Mouse (Mus musculus) testis, adult 2 months (tissue): Measurements from ENCODE around the gene Zfp383. TPM values are rescaled to one million over a fixed set of nuclear protein-coding genes. Genes with fewer than 3 reads are reported as not detected.

Source experiments
- H3K27ac ChIP-seq: fragments of 200-500 bp; 2 replicates; pipeline ENCODE4 v1.5.1; 2012; ENCODE audit warnings: low read depth, low read length; ENCODE audit not compliant: control insufficient read depth, insufficient read depth
- H3K27me3 ChIP-seq: fragments of 200-500 bp; 2 replicates; pipeline ENCODE4 v1.6.1; 2012; ENCODE audit warnings: mild to moderate bottlenecking, low read length, moderate library complexity; ENCODE audit not compliant: control insufficient read depth, insufficient read depth
- H3K36me3 ChIP-seq: fragments of 200-500 bp; 2 replicates; pipeline ENCODE4 v1.6.1; 2012; ENCODE audit warnings: mild to moderate bottlenecking, low read length; ENCODE audit not compliant: control insufficient read depth, insufficient read depth
- H3K4me1 ChIP-seq: fragments of 200-500 bp; 2 replicates; pipeline ENCODE4 v1.6.1; 2012; ENCODE audit warnings: low read length; ENCODE audit not compliant: control insufficient read depth, insufficient read depth
- H3K4me3 ChIP-seq: fragments of 200-500 bp; 2 replicates; pipeline ENCODE4 v1.5.1; 2012; ENCODE audit warnings: low read depth, mild to moderate bottlenecking, low read length, moderate library complexity, mixed read lengths; ENCODE audit not compliant: control insufficient read depth
- CTCF ChIP-seq: fragments of 200-500 bp; IDR thresholded peaks from 2 replicates; pipeline ENCODE4 v1.5.1; 2012; ENCODE audit warnings: low read depth, mild to moderate bottlenecking, inconsistent platforms, low read length, moderate library complexity; ENCODE audit not compliant: control insufficient read depth, insufficient read depth, insufficient replicate concordance
- POLR2A ChIP-seq: fragments of 200-500 bp; IDR thresholded peaks from 2 replicates; pipeline ENCODE4 v1.6.1; 2012; ENCODE audit warnings: low read depth, mild to moderate bottlenecking, inconsistent platforms, low read length, moderate library complexity; ENCODE audit not compliant: control insufficient read depth
- polyA plus RNA-seq: library from polyadenylated mRNA; depleted of rRNA; stranded (reverse); fragments of >200 nt; gene quantifications from 2 replicates; pipeline ENCODE4 v1.2.3, GENCODE M21; 2012

The Zfp383 gene
- polyA plus RNA-seq, 1 experiment = 1.0 TPM

DNA sequence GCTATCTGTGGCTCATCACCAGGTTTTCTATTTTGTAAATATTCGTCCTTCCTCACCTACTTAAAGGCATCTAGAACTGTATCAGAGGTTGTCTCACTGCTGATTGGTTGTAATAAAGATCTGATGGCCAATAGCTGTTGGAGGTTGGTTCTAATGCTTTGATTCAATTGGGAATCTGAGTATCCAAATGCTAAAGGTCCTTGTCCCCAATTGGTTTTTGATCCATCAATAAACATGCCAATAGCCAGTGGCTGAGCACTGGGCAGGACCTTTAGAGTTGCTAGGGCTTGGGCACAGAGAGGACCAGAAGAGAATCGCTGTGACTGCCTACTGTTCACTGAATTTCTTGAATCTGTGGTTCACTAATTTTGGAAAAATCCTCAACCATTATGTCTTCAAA lies 35.7 kb downstream of the Zfp383 start:
- Histone ChIP-seq H3K27ac (no peak overlapping the region), H3K4me3 (no peak overlapping the region), H3K36me3 (no peaks in the 10 kb centered on the region), H3K4me1 (no peaks in the 10 kb centered on the region), H3K27me3 (no peaks in the 10 kb centered on the region)
- TF ChIP-seq POLR2A (no peak), CTCF (no peak)

DNA sequence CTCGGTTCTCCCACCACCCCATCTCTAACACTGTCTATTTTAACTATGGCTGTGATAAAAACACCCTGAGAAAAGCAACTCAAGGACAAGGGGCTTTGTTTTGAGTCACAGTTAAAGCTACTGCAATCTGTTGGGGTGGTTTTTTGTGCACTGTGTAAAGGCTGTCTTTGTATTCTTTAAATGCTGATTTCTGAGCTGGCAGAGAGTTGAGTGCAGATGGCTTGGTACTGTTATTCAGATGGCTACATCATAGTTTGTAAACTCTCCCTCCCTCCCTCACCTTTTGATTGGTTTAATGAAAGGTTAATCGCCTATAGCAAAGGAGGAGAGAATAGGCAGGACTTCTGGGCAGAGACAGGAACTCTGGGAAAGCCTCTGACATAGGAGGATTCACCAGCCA lies 36.2 kb downstream of the Zfp383 start:
- no peak overlapping the region for H3K4me3 ChIP-seq
- no peaks in the 10 kb centered on the region for H3K27me3 ChIP-seq
- H3K36me3 ChIP-seq = no peaks in the 10 kb centered on the region
- H3K27ac ChIP-seq = no peak overlapping the region
- no peak for TF ChIP-seq POLR2A
- TF ChIP-seq CTCF = no peak
- H3K4me1 ChIP-seq = no peaks in the 10 kb centered on the region

DNA sequence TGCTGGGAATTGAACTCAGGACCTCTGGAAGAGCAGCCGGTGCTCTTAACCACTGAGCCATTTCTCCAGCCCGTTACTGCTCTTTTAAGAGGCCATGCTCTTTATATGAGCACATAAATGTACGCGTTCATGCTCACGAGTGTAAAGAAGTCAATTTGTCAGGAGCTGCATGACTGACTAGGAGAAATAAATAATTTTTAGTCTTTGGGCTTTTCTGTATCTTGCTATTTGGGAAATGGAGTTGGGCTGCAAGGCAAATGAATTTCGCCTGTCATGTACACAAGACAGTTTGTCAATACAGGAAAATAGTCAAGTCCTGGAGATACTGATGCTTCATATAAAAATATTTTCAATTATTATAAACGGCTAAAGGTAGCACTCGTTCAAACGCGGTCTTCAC lies 45.1 kb downstream of the Zfp383 start:
- TF ChIP-seq POLR2A (no peak), CTCF (no peak)
- peak overlapping the region; percentile 96; the same call in 1 of the 2 replicates for H3K4me3 ChIP-seq
- H3K27me3 ChIP-seq = no peaks in the 10 kb centered on the region
- peaks cover 5% of the 10 kb centered on the region for H3K4me1 ChIP-seq
- H3K27ac ChIP-seq = no peak overlapping the region; the same call in 1 of the 2 replicates
- no peaks in the 10 kb centered on the region for H3K36me3 ChIP-seq

DNA sequence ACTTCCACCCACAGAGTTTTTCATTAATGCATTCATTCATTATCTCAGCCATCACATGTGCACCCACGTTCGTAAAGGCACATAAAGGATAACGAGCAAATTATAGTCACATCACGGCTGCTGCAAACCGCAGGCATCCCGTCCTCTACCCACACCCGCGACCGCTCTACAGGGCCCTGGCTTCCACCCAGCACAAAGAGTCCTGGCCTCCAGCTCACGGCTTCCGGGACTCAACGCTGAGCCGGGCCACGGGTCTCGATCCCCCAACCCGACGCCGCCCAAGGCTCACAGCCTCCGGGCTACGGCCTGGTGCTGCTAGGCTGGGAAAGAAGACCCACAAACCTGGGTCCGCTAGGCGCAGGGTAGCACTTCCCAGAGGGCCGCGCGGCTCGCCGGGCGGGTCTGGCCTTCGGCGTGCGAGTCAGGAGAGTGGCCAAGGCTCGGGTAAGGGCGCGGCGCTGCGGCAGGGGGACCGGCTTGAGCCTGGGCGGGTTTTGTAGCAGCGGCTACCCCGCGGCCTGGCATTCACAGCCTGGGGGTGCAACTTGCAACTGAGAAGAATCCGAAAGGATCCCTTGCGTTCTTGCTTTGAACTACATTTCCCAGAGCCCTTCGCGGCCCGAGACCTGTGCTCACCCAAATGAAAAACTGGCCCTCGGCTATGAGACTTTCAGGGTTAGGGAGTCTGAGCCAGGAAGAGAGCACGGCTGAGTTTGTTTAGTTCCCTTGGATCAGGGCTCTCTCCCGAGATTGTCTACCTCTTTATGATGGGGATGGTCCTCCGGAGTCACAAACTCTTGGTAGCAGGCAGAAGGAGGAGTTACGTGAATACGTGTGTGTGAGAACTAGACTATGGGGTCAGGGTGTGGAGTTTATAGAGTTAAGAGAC lies 45.7 kb downstream of the Zfp383 start, which contains the start of gene Zfp74:
Gene Zfp74 (minus strand): TSS at position 577 of the 889 bp plus-strand sequence.
- Histone ChIP-seq H3K27me3 (no peaks in the 10 kb centered on the region), H3K27ac (peak within 1 kb of the TSS; percentile 93)

DNA sequence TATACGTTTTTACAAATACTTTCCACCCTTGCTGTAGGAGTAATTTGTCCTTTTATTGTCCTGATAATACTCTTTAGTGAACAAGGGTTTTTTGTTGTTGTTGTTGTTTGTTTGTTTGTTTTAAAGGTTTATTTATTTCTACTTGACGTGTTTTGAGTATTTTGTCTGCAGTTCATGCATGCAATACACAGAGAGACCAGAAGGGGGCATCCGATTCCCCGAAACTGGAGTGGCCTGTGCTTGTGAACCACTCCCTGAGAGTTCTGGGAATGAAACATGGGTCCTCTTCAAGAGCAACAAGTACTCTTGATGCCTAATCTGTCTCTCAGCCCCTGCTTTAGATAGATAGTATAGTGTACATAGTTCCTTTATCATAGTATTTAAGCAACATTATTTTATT lies 46.7 kb downstream of the Zfp383 start:
- Histone ChIP-seq H3K27me3 (no peaks in the 10 kb centered on the region), H3K4me1 (peaks cover 5% of the 10 kb centered on the region), H3K27ac (no peak overlapping the region), H3K36me3 (no peaks in the 10 kb centered on the region), H3K4me3 (no peak overlapping the region)
- no peak for TF ChIP-seq POLR2A
- peak; percentile 50; the same call in 1 of the 2 replicates for TF ChIP-seq CTCF

More for the DNA sequence above, 45.7 kb downstream of the Zfp383 start, which contains the start of gene Zfp74:
- H3K36me3 ChIP-seq = no peaks in the 10 kb centered on the region
- H3K4me1 ChIP-seq = peaks cover 5% of the 10 kb centered on the region
- H3K4me3 ChIP-seq = peak within 1 kb of the TSS; percentile 96
- peak; percentile 58; the same call in 1 of the 2 replicates for TF ChIP-seq POLR2A
- TF ChIP-seq CTCF = no peak

DNA sequence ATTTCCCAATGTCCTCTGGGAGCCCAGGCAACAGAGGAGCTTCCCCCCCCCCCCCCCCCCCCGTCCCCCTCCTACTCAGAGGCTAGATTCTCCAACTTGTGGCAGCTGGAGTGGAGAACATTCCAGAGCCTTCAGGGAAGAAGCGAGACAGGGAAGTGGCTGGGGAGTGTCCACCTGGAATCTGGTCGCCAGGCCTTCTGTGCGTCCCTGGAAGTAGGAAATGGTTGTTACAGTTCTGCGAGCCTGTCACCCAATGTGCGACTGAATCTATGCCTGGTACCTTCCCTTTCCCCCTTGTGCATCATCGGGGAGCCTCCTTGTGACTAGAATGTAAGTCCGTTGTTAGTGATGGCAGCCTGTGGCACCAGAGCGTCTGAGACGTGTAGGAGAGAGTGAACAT lies 48.2 kb downstream of the Zfp383 start:
- no peaks in the 10 kb centered on the region for H3K27me3 ChIP-seq
- H3K4me1 ChIP-seq = peaks cover 5% of the 10 kb centered on the region
- no peaks in the 10 kb centered on the region for H3K36me3 ChIP-seq
- no peak for TF ChIP-seq POLR2A
- TF ChIP-seq CTCF = no peak
- H3K27ac ChIP-seq = no peak overlapping the region
- H3K4me3 ChIP-seq = peak overlapping the region; percentile 13

DNA sequence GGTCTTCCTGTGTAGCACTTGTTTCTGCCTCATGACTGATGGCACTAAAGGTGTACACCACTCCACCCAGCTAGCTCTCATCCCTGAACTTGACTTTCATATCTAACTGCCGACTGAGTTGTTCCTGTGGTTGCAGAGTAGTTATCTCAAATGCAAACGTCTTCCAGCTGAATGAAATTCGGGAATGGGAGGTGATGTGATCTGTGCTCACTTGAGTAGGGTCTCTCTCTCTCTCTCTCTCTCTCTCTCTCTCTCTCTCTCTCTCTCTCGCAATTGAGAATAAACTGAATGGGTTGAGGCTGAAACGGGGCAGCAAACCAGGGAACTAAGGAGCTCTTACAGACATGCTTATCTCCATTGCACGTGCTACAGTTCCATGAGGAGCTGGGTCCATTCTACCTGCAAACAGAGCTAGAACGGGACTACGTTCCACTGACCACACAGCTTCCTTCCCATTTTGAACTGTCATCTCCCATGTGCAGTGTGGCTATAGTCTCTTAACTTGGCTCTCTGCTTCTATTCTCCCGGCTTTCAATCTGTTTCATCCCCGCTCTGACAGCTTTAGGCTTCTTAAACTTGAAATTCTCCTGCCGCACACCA lies 50.2 kb downstream of the Zfp383 start:
- no peak overlapping the region for H3K4me3 ChIP-seq
- peaks cover 5% of the 10 kb centered on the region for H3K4me1 ChIP-seq
- no peak overlapping the region for H3K27ac ChIP-seq
- no peaks in the 10 kb centered on the region for H3K36me3 ChIP-seq
- H3K27me3 ChIP-seq = no peaks in the 10 kb centered on the region
- no peak for TF ChIP-seq CTCF
- no peak for TF ChIP-seq POLR2A
